Mouse (Mus musculus) retina, postnatal 7 days (tissue): ENCODE measurements around the gene Spata25.
"Not testable (repeated sequence)": the region's sequence is repeated elsewhere in the genome, so short reads cannot be mapped to it uniquely, and the experiment has no call there.

Experiments used
- DNase-seq: peaks from one replicate; pipeline ENCODE4 v3.0.0-alpha.2; 2012; ENCODE audit warnings: low read depth, low spot score

The Spata25 gene

GRCm38 (mm10) chr2:164855572-164855971 lies 27.2 kb upstream of the Spata25 start:
- DNase-seq = not testable (repeated sequence)

DNA sequence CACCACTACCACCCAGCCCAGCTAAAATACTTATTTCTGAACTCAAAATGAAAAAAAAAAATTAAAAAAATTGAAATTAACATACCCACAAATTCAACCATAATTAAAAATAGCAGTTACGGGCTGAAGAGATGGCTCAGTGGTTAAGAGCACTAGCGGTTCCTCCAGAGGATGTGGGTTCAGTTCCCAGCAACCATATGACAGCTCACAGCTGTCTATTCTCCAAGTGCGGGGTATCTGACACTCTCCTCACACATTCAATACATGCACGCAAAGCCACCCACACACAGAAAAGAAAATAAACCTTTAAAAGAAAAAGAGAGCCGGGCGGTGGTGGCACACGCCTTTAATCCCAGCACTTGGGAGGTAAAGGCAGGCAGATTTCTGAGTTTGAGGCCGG lies 21.7 kb upstream of the Spata25 start:
- DNase-seq = no peak

GRCm38 (mm10) chr2:164845782-164846181 lies 17.4 kb upstream of the Spata25 start:
- no peak for DNase-seq

DNA sequence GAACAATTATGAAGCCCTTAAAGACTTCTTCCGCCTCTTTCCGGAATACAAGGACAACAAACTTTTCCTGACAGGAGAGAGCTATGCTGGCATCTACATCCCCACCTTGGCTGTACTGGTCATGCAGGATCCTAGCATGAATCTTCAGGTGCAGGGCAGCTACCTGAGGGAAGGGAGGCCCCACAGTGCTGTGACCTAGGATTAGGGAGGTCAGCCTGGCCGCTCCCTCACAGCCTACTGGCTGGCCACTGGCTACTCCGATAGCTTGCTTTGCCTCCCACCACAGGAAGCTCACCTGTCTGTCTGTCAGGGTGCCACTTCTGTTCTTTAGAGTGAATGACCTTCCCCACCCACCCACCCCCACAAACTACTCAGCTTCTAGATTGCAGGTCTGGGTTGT lies 6.8 kb upstream of the Spata25 start:
- DNase-seq = no peak

DNA sequence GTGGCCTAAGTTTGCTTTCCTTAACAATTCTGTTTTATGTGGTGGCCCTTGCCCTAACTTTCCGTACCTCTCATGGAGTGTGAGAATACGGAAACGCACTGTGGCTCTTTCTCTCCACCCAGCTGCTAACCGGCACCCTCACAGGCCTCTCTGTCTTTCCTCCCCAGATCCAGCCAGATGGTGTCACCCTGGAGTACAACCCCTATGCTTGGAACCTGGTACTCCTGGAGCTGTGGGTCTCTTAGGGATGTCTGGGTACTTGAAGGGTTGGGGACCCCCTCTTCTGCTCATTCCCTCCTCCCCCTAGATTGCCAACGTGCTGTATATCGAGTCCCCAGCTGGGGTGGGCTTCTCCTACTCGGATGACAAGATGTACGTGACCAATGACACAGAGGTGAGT lies 6.2 kb upstream of the Spata25 start:
- DNase-seq = no peak

GRCm38 (mm10) chr2:164833314-164833959 lies 5.1 kb upstream of the Spata25 start, which contains the start of gene Neurl2:
Neurl2 (minus strand) TSS chr2:164833456.
- DNase-seq = peak; percentile 88

DNA sequence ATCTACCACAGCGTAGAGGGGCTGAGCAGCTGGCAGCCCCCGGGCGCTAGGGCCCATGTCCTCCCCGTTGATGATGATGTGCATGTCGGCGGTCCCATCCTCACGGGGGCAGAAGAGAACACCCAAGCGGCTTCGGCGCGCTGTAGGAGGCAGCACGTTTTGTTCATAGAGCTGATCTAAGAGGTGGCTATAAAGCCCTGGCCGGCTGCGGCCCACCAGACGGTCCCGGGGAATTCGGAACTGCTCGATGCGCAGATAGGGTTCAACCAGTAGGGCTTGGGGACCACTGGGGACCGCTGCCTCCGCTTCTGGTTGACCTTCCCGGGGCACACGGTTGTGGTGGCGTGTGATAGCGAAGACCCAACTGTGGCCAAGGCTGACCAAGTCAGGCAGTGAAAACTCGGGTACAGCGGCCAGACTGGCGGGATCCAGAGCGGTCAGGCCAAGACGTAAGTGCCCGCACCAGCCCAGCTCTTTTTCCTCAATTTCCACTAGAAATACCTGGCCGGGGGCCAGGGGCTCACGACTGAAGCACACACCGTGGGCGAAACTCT lies 4.5 kb upstream of the Spata25 start, which contains the start of gene Ctsa:
Gene Ctsa (plus strand): TSS at position 126 of the 554 bp plus-strand sequence.
- DNase-seq = peak; percentile 69

DNA sequence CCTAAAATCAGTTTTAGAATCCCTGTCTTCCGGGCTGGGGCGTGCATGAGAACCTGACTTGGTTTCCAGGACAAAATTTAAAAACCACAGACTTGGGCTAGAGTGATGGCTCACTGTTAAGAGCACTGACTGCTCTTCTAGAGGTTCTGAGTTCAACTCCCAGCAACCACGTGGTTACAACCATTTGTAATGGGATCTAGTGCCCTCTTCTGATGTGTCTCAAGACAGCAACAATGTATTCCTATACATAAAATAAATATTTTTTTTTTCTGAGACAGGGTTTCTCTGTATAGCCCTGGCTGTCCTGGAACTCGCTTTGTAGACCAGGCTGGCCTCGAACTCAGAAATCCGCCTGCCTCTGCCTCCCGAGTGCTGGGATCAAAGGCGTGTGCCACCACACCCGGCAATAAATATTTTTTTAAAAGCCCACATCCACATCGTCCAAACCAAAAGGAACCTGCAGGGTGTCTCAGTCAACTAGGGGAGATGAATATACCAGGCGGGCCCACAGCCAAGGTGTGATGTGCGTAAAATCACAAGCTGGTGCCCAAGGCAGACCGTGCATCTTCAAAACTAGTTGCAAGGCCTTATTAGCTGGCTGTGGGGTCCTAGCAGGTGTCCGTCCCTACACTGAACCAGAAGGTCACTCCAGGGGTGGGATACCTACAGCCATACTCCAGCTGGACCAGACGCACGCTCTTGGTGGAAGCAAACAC lies 3.9 kb upstream of the Spata25 start:
- no peak for DNase-seq

DNA sequence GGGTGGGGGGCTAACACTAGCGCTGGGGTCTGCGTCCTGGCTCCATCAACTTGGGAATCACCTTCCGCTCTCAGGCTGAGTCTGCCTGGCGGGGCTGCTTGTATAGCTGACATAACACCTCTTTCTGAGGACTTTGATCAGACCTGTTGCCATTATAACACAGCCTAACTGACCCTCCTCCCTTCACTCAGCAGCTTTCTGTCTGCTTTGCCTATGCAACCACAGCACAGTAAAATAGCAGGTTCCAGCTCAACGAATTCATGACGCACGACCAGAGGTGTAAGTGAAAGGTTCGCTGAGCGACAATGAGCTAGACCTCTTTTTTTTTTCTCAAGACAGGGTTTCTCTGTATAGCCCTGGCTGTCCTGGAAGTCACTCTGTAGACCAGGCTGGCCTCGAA lies 2.7 kb upstream of the Spata25 start:
- DNase-seq = no peak

DNA sequence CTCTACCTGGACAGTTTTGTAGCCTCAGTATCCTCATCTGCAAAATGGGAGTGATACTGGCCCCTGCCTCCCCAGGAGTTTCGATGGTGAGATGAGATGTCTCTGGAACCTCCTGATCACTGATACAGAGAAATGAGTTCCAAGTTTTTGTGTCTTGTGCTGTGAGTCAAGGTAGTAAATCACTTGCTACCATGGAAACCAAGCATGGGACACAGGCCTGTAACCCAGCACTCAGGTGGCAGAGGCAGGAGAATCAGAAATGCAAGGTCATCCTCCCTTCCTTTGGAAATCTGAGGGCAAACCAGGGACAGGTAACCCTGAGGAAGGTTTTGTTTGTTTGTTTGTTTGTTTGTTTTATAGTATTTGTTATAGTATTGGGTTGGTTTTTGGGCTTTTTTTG lies 753 bp upstream of the Spata25 start:
- no peak for DNase-seq

GRCm38 (mm10) chr2:164827146-164827850 lies 1.0 kb downstream of the Spata25 start:
- DNase-seq = no peak

- no peak for DNase-seq
Observed at GRCm38 (mm10) chr2:164825521-164825920, 2.8 kb downstream of the Spata25 start.

GRCm38 (mm10) chr2:164823969-164824368 lies 4.4 kb downstream of the Spata25 start:
- no peak for DNase-seq

DNA sequence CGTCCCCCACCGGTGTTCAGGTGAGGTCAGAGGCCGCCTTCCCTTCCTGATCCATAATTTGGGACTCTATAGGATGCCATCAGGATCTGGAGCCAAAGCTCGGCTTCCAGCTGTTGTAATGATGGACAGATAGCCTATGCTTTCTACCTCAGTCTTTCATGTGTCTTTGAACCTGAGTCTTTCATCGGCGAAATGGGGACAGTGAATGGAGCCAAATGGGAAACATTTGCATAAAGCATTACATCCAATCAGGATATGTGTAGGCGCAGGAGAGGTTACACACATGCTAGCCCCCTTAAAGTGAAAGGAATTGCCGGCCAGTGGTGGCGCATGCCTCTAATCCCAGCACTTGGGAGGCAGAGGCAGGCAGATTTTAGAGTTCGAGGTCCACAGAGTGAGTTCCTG lies 5.2 kb downstream of the Spata25 start:
- DNase-seq = no peak

GRCm38 (mm10) chr2:164822636-164823165 lies 5.6 kb downstream of the Spata25 start, which contains the start of gene Zswim1:
Zswim1 (plus strand) TSS chr2:164822686.
- DNase-seq = peak; percentile 98

GRCm38 (mm10) chr2:164821060-164821459 lies 7.3 kb downstream of the Spata25 start:
- no peak for DNase-seq

DNA sequence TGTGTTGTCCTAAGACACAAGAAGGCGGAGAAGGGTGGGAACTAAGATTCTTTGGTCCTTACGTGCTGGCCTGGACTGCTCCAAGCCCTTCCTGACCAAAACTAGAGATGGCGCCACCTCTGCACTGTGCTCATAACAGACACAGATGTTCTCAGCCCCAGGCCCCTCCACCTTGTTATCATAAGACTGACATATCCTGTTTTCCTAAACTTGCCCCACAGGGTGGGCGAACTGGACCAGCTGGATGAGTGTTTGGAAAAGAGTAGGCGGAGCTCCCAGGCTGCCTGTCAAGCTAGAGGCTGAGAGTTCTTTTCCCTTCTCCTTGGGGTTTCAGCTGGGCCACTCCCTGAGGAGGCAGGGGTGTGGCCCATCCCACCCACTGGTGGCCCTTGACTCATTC lies 10.6 kb downstream of the Spata25 start:
- no peak for DNase-seq

DNA sequence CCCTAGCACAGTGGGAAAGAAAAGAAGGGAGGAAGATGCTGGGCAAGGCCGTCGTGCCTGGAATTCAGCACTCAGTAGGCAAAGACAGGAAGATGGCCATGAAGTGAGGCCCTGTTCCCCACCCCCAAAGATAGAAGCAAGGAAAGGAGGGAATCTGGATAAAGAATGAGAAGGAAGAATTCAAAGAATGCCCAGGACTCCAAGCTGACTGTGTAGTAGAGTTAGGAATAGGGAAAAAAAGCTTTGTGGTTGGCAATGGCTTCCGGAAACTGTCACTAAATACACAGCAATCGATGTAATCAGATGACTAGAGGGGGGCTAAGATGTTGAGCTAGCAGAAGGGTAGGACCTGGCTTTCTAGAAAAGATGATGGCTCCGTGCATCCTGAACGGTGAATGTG lies 11.1 kb downstream of the Spata25 start:
- DNase-seq = no peak

DNA sequence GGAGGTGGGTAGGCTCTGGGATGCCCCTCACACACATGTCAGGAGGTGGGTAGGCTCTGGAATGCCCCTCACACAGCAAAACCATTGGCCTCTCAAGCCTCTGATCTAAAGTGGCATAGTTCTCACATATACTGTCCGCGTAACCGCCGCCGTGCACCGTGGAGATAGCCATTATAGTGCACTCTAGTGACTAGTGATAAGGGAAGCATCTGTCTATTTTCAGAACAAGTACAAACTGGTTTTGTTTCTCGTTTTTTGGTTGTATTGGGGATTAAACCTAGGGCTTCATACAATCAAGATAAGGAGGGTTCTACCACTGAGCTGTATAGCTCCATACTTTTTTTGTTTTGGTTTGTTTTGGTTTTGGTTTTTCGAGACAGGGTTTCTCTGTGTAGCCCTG lies 12.5 kb downstream of the Spata25 start:
- no peak for DNase-seq

GRCm38 (mm10) chr2:164815348-164815747 lies 13.0 kb downstream of the Spata25 start:
- no peak for DNase-seq

DNA sequence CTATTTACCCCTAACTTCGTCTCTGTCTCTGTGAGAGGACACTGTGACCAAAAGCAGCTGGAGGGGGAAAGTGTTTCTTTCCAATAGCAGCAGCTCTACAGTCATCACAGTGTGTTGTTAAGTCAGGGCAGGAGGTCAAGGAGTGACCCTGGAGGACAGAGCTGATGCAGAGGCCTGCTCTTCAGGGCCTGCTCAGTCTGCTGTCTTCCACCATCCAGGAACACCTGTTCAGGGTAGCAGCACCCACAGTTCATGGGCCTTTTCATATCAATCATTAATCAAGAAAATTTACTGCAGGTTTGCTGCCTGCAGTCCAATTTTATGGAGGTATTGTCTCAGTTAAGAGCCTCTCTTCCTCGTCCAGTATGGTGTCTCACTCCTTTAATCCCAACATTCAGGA lies 14.8 kb downstream of the Spata25 start:
- no peak for DNase-seq

DNA sequence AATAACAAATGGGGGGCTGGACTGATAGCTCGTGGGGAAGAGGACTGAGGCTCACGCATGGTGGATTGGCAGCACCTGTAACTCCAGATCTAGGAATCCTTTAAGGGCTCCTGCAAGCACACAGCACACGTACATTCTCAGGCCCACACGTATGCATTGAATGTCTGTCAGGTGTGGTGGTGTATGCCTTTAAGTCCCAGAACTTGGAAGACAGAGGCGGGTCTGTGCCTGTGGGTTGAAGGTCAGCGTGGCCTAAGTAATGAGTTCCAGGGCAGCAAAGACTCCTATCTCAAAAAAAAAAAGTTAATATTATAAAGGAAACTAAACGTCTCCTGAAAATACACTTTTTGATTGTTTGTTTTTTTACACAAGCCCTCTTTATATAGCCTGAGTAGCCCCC lies 21.7 kb downstream of the Spata25 start:
- DNase-seq = no peak
